Mouse (Mus musculus) heart, embryonic 10.5 days (tissue): ENCODE results near the gene Defb39. TPM values are rescaled to one million over a fixed set of nuclear protein-coding genes. Genes with fewer than 3 reads are reported as not detected.

ENCODE experiments used
- DNase-seq: peaks from one replicate; pipeline ENCODE4 v3.0.0-alpha.2; 2017; ENCODE audit warnings: low spot score
- H3K27ac ChIP-seq: fragments of 300-500 bp; sonication (generic); 2 replicates; pipeline ENCODE4 v1.5.1; 2016; ENCODE audit warnings: mild to moderate bottlenecking
- H3K27me3 ChIP-seq: fragments of 300-500 bp; sonication (generic); 2 replicates; pipeline ENCODE4 v1.6.1; 2016; ENCODE audit warnings: mild to moderate bottlenecking; ENCODE audit not compliant: poor library complexity, insufficient read depth, severe bottlenecking
- H3K36me3 ChIP-seq: fragments of 300-500 bp; sonication (generic); 2 replicates; pipeline ENCODE4 v1.6.1; 2016; ENCODE audit warnings: mild to moderate bottlenecking, moderate library complexity
- H3K4me1 ChIP-seq: fragments of 300-500 bp; sonication (generic); 2 replicates; pipeline ENCODE4 v1.6.1; 2016; ENCODE audit warnings: mild to moderate bottlenecking
- H3K4me3 ChIP-seq: fragments of 300-500 bp; sonication (generic); 2 replicates; pipeline ENCODE4 v1.5.1; 2016; ENCODE audit warnings: mild to moderate bottlenecking, moderate library complexity
- H3K9me3 ChIP-seq: fragments of 300-500 bp; sonication (generic); 2 replicates; pipeline ENCODE4 v1.6.1; 2016; ENCODE audit warnings: mild to moderate bottlenecking, moderate library complexity
- WGBS: fragments of 180-500 bp; shearing (Covaris S2); methylation state at CpG from one replicate; pipeline ENCODE4 v1.1.7; 2016; 5-methylcytosine and 5-hydroxymethylcytosine counted together
- polyA plus RNA-seq: library from polyadenylated mRNA; unstranded; fragments of >200 nt; fragmentation: Nextera tagmentation; extraction: Ambion mirVana; gene quantifications from 2 replicates; pipeline ENCODE4 v1.2.1, GENCODE M21; 2016

The Defb39 gene
- not detected in 2 replicates for polyA plus RNA-seq

DNA sequence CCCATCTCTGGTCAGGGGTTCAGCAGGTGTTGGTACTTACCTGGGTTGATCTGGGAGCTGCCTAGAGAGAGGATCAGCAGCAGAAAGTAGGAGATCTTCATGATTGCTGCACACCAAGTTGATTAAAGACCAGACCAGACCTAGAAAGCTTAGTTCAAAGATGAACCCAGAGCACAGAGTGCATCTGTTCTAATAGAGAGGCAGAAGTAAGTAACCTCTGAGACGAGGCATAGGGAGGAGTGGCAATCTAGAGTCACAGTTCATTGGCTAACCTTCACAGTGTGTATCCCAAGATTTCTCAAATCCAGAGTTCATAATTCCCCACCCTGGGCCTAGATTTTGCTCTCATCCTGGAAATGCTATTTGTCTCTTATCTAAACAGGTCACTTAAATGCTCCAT is at the start of gene Defb39:
Gene Defb39, minus strand, starts transcription at position 101 of the 400 bp plus-strand sequence.
- H3K4me1 ChIP-seq = no peaks in the 10 kb centered on the region
- H3K4me3 ChIP-seq = no peak within 1 kb of the TSS
- no peak within 1 kb of the TSS for H3K27ac ChIP-seq
- H3K36me3 ChIP-seq = no peaks in the 10 kb centered on the region
- DNase-seq = no peak
- WGBS = 61% methylated on average over 1 of the region's 1 CpGs
- no peaks in the 10 kb centered on the region for H3K27me3 ChIP-seq
- H3K9me3 ChIP-seq = peaks cover 3% of the 10 kb centered on the region; the same call in 1 of the 2 replicates

DNA sequence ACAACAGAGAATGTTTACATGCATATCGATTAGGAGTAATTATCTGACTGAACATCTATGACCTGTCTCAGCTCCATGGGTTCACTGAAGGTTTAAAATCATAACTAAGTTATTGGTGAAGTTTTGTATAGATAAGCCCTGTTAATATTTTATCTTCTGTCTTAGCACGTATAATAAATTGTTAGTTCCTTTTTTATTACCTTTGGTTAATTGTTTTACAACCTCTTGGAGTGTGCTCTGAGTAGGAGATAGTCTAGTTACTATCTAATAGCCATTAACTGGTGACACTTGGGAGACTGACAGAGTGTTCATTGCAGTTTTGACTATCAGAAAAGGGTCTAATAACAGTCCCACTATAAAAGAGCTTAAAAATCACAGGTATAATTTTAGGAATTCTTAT is 1.4 kb upstream of the Defb39 start:
- H3K9me3 ChIP-seq = peaks cover 3% of the 10 kb centered on the region; the same call in 1 of the 2 replicates
- H3K27me3 ChIP-seq = no peaks in the 10 kb centered on the region
- H3K36me3 ChIP-seq = no peaks in the 10 kb centered on the region
- H3K27ac ChIP-seq = no peak overlapping the region
- no peak overlapping the region for H3K4me3 ChIP-seq
- WGBS = 72% methylated on average over 2 of the region's 2 CpGs
- no peak for DNase-seq
- H3K4me1 ChIP-seq = no peaks in the 10 kb centered on the region

DNA sequence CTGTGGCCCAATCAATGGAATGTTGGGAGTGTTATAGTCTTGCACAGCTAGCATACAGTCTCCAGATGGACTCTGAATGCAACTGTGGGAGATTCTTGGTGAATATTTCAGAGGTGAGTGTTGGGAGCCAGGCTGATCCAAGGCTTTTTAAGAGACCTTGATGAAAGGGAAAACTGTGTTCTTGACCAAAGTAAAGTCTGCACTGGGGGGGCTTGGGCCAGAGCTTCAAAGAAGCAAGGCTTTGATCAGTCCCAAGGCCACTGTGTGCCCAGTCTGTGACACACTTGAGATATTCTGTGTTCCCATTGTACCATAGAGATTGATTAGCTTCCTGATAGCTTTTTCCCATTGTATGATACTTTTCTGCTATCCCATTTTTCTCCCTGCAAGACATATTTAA is 1.7 kb downstream of the Defb39 start:
- peaks cover 3% of the 10 kb centered on the region; the same call in 1 of the 2 replicates for H3K9me3 ChIP-seq
- no peak overlapping the region for H3K4me3 ChIP-seq
- no peaks in the 10 kb centered on the region for H3K4me1 ChIP-seq
- H3K27ac ChIP-seq = no peak overlapping the region
- H3K36me3 ChIP-seq = no peaks in the 10 kb centered on the region
- no peak for DNase-seq
- H3K27me3 ChIP-seq = no peaks in the 10 kb centered on the region

DNA sequence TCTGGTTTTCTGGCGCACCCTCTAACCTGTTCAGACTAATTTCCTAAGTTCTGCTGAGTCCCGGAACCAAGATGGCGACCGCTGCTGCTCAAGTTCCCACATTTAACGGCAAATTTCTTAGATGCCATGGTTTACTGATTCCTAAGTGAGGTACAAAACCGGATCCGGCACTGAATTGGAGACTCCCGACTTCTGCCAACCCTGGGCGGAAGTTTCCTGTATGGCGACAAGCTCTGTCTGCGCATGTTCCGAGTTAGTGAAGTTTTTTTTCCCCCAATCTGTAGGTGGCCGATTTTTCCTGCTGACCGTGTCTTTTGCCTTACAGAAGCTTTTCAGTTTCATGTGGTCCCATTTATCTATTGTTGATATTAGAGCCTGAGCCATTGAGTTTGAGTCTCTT is 19.4 kb downstream of the Defb39 start:
- H3K36me3 ChIP-seq = no peaks in the 10 kb centered on the region
- WGBS = 90% methylated on average over 14 of the region's 14 CpGs

DNA sequence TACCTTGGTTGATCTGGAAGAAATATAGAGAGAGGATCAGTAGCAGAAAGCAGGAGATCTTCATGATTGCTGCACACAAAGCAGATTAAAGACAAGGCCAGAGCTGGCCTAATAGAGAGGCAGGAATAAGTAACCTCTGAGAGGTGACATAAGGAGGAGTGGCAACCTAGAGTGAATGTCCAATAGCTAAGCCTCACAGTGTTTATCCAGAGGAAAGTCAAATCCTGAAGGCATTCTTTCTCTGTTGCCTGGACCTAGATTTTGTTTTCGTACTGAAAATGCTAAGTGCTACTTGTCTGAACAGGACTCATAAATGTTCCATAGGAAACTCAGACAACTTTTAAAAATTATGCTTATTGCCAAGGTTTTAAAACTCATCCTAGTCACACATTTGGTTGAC is 38.1 kb downstream of the Defb39 start, which contains the start of gene Defb38:
Gene Defb38, minus strand, starts transcription at position 101 of the 400 bp plus-strand sequence.
- Histone ChIP-seq H3K4me1 (no peaks in the 10 kb centered on the region), H3K9me3 (no peaks in the 10 kb centered on the region), H3K36me3 (no peaks in the 10 kb centered on the region), H3K27ac (no peak within 1 kb of the TSS), H3K4me3 (no peak within 1 kb of the TSS), H3K27me3 (no peaks in the 10 kb centered on the region)
- DNase-seq = no peak
- 71% methylated on average over 1 of the region's 1 CpGs for WGBS

More for the DNA sequence above, 19.4 kb downstream of the Defb39 start:
- H3K27me3 ChIP-seq = no peaks in the 10 kb centered on the region
- H3K27ac ChIP-seq = no peak overlapping the region
- H3K9me3 ChIP-seq = no peaks in the 10 kb centered on the region
- DNase-seq = no peak
- no peaks in the 10 kb centered on the region for H3K4me1 ChIP-seq
- H3K4me3 ChIP-seq = no peak overlapping the region

Other genes starting within 250 kb of the Defb39 start
- not detected in 2 replicates for gene Defb40, start 86.6 kb downstream of the Defb39 start, polyA plus RNA-seq
- gene Defb37, start 73.8 kb downstream of the Defb39 start, polyA plus RNA-seq = not detected in 2 replicates
- not detected in 2 replicates for gene Defb38, start 38.2 kb downstream of the Defb39 start, polyA plus RNA-seq
- not detected in 2 replicates for gene Defb12, start 50.0 kb upstream of the Defb39 start, polyA plus RNA-seq
- gene Defb34, start 58.9 kb upstream of the Defb39 start, polyA plus RNA-seq = not detected in 2 replicates
- gene Gm45826, start 76.0 kb upstream of the Defb39 start, polyA plus RNA-seq = not detected in 2 replicates
- not detected in 2 replicates for gene Defb14, start 129.5 kb upstream of the Defb39 start, polyA plus RNA-seq
- gene Defb4, start 133.9 kb upstream of the Defb39 start, polyA plus RNA-seq = not detected in 2 replicates
- gene Defb6, start 160.7 kb upstream of the Defb39 start, polyA plus RNA-seq = not detected in 2 replicates
- not detected in 2 replicates for gene Defb46, start 175.1 kb upstream of the Defb39 start, polyA plus RNA-seq
- not detected in 2 replicates for gene Defb5, start 182.8 kb upstream of the Defb39 start, polyA plus RNA-seq
- not detected in 2 replicates for gene Defb3, start 228.6 kb upstream of the Defb39 start, polyA plus RNA-seq